Mouse (Mus musculus) embryo, embryonic 10.5 days (tissue): ENCODE measurements around the gene A930033H14Rik.

Source experiments
- DNase-seq: peaks from one replicate; pipeline ENCODE4 v3.0.0-alpha.2; 2015; ENCODE audit warnings: low spot score

The A930033H14Rik gene

GRCm38 (mm10) chr10:69212542-69213440 lies at the start of gene A930033H14Rik:
TSS of gene A930033H14Rik (minus strand) at chr10:69213098.
- DNase-seq, result peak; percentile 83

DNA sequence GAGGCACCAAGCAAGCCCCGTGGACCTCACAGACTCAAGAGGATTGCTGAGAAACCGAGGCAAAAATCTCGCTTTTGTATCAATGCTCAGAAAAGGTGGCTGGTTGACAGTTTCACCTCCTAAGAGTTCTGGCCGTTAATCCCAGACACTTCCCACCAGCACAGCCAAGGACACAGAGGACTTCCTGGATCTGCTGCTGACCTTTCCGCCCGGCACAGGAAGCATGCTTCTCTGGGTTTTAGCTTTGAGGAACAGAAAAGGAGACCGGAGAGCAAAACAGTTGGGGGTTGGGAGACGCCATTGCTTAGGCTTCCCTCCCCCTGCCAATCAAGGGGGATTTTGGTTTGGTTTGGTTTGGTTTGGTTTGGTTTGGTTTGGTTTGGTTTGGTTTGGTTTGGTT lies 47.0 kb upstream of the A930033H14Rik start:
- DNase-seq, result no peak

DNA sequence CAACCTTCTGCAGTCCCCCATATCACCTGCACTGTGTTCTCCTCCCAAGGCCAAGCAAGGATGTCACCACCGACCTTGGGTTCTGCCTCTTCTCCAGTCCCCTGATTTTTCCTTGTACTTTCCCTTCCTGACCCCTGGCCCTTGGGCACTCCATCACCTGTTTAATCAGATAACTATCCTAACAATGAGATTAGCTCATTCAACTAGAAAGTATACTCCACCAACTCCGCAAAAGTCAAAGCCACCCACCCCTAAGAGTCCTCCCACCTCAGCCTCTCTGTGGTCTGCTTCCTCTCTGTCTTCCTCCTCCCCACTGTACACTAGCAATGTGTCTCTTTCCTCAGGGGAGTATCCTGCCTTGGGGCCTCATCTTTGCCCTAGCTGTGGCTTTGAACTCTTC lies 46.3 kb upstream of the A930033H14Rik start:
- DNase-seq, result no peak

DNA sequence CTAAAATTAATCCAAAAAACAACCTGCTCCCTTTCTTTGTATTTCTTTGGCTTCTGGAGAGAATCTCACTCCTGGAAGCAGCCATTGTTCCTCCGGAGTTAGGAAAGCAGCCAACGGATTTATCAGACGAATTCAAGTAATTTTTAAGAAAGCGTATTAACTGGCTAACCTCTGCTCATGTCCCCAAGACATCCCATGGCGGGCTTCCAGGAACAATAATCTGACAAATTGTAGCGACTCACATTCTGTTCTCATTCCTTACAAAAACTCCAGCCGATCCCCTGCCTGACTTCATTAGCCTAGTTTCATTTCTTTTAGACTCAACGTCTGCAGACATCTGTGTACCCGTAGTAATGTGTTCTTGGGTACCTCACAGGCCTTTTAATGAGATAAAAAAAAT lies 45.7 kb upstream of the A930033H14Rik start:
- DNase-seq, result no peak

GRCm38 (mm10) chr10:69257592-69258133 lies 44.8 kb upstream of the A930033H14Rik start:
- no peak for DNase-seq

- DNase-seq, result no peak
Observed at GRCm38 (mm10) chr10:69255594-69255993, 42.7 kb upstream of the A930033H14Rik start.

GRCm38 (mm10) chr10:69254390-69254847 lies 41.5 kb upstream of the A930033H14Rik start:
- peak; percentile 73 for DNase-seq

GRCm38 (mm10) chr10:69253686-69254080 lies 40.8 kb upstream of the A930033H14Rik start:
- DNase-seq, result no peak

DNA sequence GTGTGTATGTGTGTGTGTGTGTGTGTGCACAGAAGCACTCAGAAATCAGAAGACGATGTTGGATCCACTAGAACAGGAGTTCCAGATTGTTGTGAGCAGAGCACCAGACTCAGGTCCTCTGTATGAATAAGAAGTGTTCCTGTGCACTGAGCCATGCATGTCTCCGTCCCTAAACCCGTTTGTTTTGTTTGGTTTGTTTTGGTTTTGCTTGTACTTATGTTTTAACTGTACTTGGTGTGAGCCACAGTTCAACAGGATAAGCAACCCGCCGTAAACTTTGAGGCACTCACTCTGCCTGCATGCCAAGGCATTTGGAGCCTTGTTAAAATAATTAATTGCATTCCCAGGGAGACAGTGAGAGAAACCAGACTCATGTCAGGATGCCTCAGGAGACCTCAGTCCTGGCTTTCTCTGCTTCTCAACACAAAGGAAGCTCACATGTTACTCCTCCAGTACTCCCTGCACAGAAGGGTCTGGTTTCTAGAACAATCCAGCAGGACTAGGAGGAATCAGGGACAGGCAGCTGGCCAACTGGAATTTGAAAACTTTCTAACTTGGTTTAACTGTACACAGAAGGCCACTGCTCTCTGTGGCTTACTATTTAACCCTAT lies 40.3 kb upstream of the A930033H14Rik start:
- DNase-seq, result peak; percentile 66

- no peak for DNase-seq
Observed at GRCm38 (mm10) chr10:69252112-69253074, 39.5 kb upstream of the A930033H14Rik start.

- no peak for DNase-seq
Observed at GRCm38 (mm10) chr10:69251254-69251653, 38.4 kb upstream of the A930033H14Rik start.

GRCm38 (mm10) chr10:69248261-69249160 lies 35.6 kb upstream of the A930033H14Rik start:
- no peak for DNase-seq

DNA sequence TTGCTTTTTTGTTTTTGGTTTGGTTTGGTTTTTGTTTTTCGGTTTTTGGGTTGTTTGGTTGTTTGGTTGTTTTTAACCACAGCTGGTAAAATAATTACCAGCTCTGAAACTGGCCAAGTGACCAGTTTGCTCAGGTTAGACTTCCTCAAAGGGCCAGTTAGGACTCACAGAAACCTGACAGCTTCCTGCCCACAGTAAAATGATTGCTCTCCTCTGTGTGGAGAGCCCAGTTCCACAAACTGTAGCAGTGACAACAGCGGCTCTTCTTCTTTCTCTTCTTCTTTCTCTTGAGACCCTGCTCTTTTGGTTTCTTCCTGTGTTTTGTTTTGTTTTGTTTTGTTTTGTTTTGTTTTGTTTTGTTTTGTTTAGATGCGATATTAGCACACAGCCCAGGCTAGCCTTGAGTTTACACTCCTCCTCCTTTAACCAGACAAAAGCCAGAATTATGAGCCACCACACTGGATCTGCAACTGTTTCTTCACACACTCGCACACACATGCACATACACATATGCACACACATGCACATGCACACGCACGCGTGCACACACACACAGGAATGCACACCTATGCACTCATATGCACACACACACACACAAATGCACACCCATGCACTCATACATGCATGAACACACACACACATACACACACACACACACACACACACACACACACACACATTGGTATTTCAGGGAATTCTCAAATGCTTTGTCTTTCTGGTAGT lies 34.6 kb upstream of the A930033H14Rik start:
- no peak for DNase-seq

DNA sequence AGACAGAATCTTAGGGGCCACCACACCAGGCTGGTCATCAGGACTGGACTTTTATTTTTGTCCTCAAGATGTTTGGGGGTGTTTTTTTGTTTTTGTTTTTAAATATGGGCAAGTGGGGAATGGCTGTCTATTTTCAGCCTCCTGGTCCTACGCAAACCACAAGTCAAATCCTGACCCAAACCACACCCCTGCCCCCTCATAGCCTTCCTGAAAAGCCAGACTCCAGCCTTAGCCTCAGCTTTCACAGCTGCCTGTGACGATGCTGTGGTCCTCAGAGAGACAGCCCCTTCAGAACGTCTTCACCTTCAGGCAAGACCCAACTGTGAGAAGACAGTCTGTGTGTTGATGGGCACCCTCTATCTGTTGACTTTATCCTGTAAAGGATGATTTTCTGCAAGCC lies 33.9 kb upstream of the A930033H14Rik start:
- DNase-seq, result no peak

DNA sequence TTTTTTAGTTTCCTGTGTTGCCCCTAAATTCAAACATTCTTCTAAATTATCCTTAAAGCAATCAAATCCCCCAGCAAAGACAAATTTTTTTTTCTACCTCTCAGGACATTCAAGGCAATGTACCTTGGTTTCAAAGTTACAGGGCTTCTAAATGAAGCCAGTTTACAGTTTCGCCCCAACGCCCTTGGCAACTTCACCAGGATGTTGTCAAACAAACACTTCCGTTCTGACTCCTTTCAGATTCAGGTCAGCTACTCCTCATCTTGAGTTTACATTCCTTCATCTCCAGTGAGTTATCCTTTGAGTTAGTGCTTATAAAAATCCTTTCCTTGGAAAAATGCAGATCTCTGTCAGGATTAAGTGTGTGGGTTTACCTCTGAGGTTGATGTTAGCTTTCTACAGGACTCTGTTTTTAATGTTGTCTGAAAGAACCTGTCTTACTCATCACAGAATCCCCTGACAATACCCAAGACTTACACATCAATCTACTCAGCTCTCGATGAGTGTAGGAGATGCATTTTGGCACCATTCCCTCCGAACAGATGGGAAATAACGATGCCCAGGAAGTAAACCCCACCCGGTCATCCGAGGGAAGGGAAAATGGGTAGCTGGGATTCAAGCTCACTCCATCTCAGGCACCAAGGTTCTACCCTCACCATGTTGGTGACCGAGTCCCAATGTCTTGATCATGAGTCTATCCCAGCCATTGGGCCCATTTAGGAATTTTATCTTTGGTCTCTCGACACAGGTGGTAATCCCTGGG lies 33.2 kb upstream of the A930033H14Rik start:
- DNase-seq, result no peak

- DNase-seq, result no peak
Observed at GRCm38 (mm10) chr10:69245151-69245550, 32.3 kb upstream of the A930033H14Rik start.

DNA sequence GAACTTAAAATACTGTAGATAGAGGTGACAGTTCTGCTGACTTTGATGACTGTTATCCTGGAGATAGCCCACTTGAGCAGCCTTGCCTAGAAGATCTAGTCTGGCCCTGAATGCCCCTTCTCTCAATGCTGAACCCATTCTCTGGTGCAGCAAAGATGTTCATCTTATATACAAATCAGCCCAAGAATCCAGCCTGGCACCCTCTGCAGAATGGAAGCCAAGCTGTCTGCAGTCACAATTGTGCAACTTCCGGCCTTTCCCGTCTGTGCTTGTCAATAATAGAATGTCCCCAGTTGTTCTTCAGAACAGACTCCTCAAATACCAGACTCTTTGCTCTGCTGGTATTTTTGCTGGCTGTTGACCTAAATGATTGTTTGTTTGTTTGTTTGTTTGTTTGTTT lies 27.6 kb upstream of the A930033H14Rik start:
- no peak for DNase-seq

- DNase-seq, result peak; percentile 18
Observed at GRCm38 (mm10) chr10:69238311-69238710, 25.4 kb upstream of the A930033H14Rik start.

- no peak for DNase-seq
Observed at GRCm38 (mm10) chr10:69237781-69238180, 24.9 kb upstream of the A930033H14Rik start.
